Mouse (Mus musculus) liver, adult 2 months (tissue): ENCODE data around the gene Mapkbp1.

Experiments used
- CTCF ChIP-seq: fragments of 200-500 bp; IDR thresholded peaks from 2 replicates; pipeline ENCODE4 v1.5.1; 2011; ENCODE audit warnings: low read depth, low read length, control low read depth
- POLR2A ChIP-seq: fragments of 200-500 bp; IDR thresholded peaks from 2 replicates; pipeline ENCODE4 v1.6.1; 2011; ENCODE audit warnings: low read length, control low read depth; ENCODE audit not compliant: insufficient read depth; ENCODE audit errors: extremely low read depth

GRCm38 (mm10) chr2:120054771-120055552, 82.5 kb downstream of the Mapkbp1 start:
- TF ChIP-seq CTCF (no peak), POLR2A (no peak)
